Mouse (Mus musculus) c-Kit-positive CD71-positive TER-119-negative erythroid progenitor cells, embryonic 14.5 days (primary cell): ENCODE measurements around the gene Srrm2.
A peak's percentile ranks its signal among the peaks of the same experiment; 100 is the strongest.

Source experiments
- DNase-seq: peaks from one replicate; pipeline ENCODE4 v3.0.0-alpha.2; 2013; ENCODE audit warnings: low read depth

Srrm2 gene

DNA sequence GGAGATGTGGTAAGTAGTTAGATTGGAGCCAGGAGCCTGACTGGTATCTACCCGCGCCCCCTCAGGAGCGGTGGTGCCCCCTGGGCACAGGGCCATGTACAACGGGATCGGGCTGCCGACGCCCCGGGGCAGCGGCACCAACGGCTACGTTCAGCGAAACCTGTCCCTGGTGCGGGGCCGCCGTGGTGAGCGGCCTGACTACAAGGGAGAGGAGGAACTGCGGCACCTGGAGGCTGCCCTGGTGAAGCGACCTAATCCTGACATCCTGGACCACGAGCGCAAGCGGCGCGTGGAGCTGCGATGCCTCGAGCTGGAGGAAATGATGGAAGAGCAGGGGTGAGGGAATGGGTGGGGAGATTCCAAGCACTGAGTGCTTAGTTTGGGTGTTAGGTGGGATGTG lies 16.5 kb downstream of the Srrm2 start:
- DNase-seq = no peak

DNA sequence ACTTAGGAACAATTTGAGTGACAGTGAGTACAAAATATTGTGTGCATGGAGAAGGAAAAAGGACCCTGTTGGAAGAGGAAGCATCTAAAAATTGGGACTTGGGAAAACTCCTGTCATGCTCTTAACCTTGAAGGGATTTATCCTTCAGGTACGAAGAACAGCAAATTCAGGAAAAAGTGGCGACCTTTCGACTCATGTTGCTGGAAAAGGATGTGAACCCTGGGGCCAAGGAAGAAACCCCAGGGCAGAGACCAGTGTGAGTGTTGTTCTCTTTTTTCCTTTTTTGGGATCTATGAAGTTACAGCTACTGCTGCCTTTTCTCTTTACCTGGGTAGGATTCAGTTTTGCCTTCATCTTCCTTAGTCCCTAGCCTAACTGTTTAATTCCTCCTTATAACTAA lies 17.6 kb downstream of the Srrm2 start:
- DNase-seq = no peak

DNA sequence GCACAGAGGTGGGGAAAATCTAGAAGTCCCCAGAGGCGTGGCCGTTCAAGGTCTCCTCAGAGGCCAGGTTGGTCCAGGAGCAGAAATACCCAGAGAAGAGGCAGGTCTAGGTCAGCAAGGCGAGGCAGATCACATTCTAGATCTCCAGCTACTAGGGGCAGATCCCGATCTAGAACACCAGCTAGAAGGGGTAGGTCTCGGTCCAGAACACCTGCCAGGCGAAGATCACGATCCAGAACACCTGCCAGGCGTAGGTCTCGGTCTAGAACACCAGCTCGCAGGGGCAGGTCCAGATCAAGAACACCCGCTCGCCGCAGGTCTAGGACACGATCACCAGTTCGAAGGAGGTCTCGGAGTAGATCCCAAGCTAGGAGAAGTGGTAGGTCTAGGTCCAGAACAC lies 25.3 kb downstream of the Srrm2 start:
- DNase-seq = no peak

DNA sequence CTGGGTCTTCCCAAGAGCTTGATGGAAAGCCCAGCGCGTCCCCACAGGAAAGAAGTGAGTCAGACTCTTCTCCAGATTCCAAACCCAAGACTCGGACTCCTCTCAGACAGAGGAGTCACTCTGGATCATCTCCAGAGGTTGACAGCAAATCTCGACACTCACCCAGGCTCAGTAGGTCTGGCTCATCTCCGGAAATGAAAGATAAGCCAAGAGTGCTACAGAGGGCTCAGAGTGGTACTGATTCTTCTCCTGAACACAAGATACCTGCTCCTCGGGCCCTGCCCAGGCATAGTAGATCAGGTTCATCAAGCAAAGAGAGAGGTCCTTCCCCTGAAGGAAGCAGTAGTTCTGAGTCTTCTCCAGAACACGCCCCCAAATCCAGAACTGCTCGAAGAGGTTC lies 28.2 kb downstream of the Srrm2 start:
- DNase-seq = no peak

DNA sequence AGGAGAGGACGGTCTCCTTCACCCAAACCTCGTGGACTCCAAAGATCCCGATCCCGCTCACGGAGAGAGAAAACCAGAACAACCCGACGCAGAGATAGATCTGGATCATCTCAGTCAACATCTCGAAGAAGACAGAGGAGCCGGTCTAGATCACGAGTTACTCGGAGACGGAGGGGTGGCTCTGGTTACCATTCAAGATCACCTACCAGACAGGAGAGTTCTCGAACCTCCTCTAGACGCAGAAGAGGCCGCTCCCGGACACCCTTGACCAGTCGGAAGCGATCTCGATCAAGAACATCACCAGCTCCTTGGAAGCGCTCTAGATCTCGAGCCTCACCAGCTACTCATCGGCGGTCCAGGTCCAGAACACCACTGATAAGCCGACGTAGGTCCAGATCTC lies 28.9 kb downstream of the Srrm2 start:
- no peak for DNase-seq

DNA sequence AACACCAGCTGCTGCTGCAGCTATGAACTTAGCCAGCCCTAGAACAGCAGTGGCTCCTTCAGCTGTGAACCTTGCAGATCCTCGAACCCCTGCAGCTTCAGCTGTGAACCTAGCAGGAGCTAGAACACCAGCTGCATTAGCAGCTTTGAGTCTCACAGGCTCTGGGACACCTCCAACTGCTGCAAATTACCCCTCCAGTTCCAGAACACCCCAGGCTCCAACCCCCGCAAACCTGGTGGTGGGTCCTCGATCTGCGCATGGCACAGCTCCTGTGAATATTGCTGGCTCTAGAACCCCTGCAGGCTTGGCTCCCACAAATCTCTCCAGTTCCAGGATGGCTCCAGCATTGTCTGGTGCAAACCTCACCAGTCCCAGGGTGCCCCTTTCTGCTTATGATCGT lies 30.4 kb downstream of the Srrm2 start:
- no peak for DNase-seq

DNA sequence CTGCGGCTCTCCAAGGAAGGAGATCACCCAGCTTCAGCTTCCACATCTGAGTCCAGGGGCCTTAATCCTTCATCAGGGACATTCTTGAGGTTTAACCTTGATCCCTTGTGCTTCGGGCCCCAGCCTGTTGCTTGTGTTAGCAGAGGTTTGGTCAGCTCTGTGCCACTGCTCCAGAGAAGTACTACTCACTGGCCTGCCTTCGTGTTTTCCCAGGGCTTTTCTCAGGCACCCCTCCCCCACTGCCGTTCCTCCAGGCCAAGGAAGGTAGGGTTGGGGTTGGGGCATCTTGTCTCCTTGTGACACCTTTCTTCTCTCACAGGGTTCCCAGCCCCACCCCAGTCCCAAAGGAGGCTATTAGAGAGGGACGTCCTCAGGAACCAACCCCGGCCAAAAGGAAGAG lies 31.8 kb downstream of the Srrm2 start:
- no peak for DNase-seq

DNA sequence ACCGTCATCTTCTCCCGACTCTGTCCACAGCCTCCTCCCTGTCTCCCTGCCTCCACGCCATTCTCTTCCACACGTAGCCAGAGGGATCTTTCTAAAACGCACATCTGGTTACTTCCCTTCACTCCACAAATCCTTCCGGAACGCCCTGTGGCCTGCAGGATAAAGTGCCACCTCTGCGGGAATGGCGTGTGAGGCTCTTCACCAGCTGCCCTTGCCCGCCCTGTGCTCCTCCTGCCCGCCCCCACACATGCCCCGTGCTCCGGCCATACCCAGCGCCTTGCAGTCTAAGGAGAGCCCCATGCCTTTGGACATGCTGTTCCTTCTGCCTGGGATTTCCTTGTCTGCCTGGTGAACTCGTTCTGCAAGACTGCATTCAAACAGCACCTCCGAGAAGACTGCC lies 32.7 kb downstream of the Srrm2 start:
- no peak for DNase-seq

DNA sequence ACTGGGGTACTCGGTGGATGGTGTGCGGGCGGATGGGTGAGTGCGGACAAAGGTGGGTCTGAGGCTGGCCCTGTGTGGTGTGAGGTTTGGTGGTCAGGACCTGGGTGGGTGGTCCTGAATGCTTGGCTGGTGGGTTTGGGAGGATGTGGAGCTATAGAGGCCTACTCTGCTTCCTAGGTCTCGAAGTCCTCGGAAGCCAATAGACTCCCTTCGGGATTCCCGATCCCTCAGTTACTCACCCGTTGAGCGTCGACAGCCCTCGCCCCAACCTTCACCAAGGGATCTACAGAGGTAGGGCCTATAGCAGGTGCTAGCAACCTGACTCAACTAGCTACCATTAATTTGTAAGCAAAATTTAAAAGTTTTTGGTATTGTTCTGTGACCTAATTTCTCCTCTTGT lies 33.3 kb downstream of the Srrm2 start:
- no peak for DNase-seq

DNA sequence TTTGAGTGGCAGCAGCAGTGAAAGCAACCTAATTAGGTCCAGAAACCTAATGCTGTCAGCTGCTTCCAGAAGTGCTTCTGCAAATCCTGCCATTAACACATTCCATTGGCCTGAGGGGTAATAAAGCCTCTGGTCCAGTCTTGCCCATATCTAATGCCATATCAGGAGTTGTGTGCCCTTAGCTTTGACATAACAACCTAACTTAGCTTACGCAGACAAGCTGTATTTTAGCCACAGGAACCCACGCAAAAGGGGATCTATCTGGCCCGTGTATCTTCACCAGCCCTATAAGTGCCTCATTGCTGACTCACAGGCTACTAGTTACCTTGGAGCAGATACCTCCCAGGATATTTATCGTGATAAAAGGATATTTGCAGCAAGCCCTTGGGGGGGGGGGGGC lies 35.3 kb downstream of the Srrm2 start:
- no peak for DNase-seq

DNA sequence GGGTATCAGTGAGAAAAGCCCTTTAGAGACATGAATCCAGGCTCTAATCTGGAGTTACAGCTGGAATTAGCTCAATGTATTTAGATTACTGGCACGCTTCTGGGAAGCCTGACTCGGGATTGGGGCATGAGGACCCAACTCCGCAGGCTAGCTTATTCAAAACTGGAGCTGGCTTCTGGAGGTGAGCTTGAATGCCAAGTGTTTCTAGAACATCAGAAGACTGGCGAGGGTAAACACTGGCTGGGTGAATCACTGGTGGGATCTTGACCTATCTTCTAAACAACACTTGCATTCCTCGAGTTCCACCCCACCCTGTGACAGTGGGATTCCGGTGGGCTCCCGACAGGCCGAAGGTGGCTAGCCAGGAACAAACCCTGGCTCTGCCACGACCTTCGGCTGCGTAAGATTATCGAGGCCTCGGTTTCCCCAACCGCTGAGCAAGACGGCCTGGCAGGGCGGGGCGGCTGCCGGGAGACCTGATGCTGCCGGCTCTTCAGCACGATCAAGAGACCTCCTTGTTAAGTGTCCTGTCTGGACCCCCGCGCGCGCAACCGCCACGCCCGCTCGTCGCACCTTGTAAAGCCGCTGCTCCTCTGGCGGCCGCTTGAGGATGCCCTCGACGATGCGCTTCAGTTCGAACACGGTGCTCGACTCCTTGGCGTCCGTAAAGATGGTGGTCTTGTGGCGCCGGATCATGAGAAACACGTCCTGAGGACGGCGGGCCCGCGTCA lies 38.1 kb downstream of the Srrm2 start:
- DNase-seq = peak; percentile 39

DNA sequence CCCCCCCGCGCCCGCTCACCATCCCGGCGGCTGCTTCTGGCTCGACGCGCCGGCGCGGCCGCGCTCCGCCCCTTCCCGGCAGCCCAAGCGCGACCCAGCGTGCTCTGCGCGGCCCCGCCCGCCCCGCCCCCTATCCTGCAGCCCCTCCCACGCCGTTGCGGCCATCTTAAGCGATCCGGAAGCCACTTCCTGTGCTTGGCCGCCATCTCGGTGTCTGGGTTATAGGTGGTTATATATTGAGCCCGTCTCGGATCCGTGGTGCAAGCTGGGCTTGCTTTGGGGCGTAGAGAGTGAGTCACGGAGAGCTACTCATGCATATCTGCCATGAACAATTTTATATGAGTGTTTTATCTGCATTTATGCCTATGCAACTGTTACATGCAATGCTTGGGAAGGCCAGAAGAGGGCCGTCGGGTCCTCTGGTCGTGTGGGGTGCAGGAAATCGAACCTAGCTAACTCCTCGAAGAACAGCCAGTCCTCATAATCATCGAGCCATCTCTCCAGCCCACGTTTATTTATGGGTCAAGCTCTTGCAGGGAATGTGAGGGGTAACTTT lies 38.8 kb downstream of the Srrm2 start, which contains the start of gene Elob:
TSS of gene Elob (minus strand) at position 73 of the 556 bp plus-strand sequence.
- peak; percentile 63 for DNase-seq

DNA sequence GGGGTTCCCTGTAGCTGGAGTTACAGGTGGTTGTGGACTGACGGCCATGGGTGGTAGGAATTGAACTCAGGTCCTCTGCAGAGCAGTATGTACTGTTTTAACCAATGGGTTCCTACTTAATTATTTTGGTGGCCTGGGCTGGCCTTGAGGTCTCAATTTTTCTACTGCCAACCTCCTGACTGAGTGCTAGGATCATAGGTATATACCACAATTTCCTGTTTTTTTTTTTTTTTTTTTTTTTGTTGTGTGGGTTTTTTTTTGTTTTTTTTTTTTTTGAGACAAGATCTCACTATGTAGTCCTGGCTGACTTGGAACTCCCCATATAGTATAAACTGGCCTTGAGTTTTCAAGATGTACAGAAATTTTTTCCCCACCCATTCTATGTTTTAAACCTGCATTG lies 40.9 kb downstream of the Srrm2 start:
- no peak for DNase-seq

DNA sequence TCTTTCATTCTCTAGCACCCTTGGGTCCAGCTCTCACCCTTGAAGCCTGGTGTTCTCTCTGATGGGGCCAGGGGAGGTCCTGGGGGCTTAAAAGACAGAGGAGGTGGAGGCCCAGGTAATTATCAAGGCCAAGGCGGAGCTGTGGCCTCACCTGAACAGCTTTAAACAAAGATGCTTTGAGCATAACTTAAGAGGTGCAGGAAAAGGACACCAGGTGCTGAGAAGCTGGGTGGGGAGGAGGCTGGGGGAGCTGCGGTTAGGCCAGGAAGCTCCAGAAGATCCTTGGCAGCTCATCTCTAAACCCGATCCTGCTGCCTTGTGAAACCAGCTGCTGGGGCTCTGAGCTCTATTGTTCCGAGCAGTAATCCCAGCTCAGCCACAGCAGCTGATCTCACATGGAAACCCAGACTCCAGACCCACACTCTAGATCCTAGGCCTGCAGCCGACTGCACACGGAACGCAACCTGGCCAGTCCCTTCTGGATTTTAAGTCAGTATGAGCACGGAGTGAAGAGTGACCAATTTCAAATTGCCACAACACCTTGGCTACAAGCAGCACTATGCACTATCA lies 45.8 kb downstream of the Srrm2 start, which contains the start of gene Prss33:
TSS of gene Prss33 (minus strand) at position 51 of the 570 bp plus-strand sequence.
- no peak for DNase-seq

DNA sequence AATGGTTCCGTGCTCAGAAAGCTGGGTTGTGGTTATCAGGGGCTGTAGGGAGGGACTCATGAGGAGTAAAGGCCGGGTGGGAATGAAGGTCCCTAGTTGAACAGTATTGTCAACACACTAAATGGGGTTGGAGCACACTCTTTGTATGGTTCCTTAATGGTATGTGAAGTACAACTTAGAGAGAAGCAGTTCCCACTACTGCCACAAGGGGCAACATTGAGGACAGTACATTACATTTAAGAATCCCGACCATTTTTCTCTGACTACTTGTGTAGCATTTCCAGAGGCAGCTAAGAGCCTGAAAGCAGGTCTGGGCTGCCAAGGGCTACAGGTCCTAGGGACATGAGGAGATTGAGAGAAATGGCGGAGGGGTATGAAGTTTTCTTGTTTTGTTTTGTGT lies 50.8 kb downstream of the Srrm2 start:
- peak; percentile 60 for DNase-seq

DNA sequence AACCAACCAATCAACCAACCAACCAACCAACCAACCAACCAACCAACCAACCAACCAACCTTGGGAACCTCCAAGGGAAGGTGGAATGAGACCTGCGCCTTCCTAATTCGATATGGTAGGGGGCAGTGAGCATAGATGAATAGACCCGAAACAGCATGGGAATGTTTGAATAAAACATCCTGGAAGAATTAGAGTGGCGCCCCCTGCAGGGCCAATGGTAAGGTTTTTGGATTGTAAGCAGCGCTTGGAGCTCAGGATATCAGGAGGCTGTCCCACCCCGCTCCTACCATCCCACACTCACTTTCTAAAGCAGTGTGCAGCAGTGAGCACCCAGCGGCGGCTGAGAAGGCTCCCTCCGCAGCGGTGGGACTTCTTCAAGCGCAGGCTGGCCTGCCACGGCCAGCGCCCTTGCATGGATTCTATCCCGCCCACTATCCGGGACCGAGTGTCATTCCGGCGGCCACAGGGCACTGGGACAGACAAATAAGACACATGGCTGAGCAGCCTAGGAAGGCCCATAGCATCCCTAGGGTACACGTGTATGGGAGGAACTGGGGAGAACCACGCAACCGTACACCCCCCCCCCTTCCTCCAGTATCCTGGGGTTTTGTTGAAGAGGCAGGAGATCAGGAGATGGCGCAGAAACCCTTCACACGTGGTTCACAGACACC lies 52.9 kb downstream of the Srrm2 start:
- DNase-seq = no peak

DNA sequence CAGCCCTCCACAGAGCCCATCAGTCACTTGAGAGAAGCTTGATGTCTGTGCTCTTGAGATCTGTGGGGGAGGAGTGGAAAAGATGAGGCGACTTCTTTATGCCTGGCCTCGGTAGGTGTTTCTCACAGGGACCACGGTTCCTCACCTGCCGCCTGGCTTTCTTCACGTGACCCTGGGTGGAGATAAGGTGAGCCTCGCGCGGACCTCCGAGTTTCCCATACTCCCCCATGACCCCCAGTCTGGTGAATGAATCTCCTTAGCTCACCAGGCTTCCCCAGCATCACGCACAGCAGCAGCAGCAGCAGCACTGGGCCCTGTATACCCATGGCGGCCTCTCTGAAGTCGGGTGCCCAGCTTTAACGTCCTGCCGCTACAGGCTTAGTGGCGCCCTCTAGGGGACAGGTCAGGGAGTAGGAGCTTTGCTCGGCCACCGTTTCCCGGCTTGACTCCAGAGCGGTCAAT lies 53.5 kb downstream of the Srrm2 start, which contains the start of the genes Prss32 and Prss41:
TSS of gene Prss32 (plus strand) at position 44 of the 462 bp plus-strand sequence.
TSS of gene Prss41 (minus strand) at position 361 of the 462 bp plus-strand sequence.
- DNase-seq = peak; percentile 60

DNA sequence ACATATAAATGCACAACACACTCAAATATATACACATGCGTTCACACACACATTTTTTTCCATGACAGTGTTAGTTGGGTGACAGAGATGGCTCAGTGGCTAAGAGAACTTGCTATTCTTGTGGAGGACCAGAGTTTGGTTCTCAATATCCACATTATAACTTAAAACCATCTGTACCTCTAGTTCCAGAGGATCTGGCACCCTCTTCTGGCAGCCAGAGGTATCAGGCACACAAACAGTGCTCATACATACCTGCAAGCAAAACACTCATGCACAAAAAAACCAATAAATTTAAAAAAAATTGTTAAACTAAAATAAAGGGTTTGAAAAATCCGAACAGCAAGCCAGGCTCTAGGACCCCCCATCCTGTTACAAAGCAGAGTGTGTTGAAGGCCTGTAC lies 59.7 kb downstream of the Srrm2 start:
- no peak for DNase-seq

DNA sequence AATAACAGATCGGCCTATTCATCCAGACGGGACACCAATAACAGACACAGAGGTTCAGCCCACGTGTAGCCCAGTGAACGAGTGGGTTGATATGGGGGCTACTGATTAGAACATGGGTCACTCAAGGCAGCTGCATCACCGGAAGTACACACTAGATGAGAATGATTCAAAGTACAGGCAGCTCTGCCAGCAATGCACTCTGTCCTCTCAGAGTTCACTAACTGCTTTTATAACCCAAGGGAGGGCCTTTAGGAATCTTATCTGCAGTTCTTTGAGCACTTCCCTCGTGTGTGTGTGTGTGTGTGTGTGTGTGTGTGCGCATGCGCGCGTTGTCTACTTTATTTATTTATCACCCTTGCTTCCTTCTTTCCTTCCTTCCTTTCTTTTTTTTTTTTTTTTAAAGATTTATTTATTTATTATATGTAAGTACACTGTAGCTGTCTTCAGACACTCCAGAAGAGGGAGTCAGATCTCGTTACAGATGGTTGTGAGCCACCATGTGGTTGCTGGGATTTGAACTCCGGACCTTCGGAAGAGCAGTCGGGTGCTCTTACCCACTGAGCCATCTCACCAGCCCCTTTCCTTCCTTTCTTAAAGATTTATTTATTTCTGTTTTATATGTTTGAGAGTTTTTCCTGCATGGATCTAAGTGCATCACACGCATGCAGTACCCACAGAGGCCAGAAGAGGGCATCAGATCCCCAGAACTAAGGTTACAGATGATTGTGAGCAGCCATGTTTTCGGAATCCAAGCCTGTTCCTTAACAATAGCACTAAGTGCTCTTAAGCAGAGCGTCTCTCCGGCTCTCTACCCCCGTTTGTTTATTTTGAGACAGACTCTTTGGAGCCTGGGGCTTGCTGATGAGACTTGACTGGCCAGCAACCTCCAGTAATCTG lies 60.8 kb downstream of the Srrm2 start:
- DNase-seq = peak; percentile 42

DNA sequence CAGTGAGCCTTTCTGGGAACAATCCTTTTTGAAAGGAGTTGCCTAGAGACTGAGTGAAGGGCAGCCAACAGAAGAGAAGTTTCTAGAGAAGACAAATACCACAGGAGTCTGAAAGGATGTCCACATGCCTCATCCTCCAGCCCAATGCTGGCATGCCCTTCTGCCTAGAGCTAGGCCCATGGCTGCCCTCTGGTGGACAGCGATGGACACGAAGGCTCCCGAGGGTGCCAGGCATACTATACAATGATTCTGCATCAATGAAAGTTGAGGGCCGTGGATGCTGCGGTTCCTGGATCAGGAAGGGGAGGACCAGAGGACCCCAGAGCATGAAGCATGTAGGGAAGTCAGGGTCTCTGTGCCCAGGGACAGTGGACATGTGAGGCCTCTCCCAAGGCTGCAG lies 63.0 kb downstream of the Srrm2 start:
- DNase-seq = peak; percentile 35

DNA sequence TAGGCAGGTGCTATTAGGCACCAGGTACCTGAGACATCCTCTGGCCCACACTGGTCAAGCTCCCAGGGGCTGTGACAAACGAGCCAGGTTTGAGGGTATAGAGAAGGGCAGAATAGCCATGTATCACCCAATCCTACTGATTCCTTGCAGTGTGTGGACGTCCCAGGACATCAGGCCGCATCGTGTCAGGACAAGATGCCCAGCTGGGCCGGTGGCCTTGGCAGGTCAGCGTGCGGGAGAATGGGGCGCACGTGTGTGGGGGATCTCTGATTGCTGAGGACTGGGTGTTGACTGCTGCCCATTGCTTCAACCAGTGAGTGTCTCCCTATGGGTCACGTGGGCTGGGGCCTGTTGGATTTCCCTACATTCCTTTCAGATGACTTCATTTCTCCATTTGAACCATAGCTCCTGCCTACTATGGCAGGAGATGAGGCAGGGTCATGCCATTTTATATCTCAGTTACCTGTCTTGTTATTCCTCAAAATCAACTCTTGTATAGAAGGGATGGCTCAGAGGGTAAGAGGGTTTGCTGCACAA lies 64.0 kb downstream of the Srrm2 start:
- DNase-seq = no peak
